Mouse (Mus musculus) bone marrow, adult 2 months (tissue): ENCODE measurements around the gene Olfr193.

Experiments used
- CTCF ChIP-seq: fragments of 200-500 bp; IDR thresholded peaks from 2 replicates; pipeline ENCODE4 v1.5.1; 2011; ENCODE audit warnings: low read length, control low read depth; ENCODE audit not compliant: control insufficient read depth, insufficient read depth
- POLR2A ChIP-seq: fragments of 200-500 bp; IDR thresholded peaks from 2 replicates; pipeline ENCODE4 v1.6.1; 2011; ENCODE audit warnings: low read depth, mild to moderate bottlenecking, control low read depth, low read length, borderline replicate concordance; ENCODE audit not compliant: control insufficient read depth

GRCm38 (mm10) chr16:59141105-59141504, 29.4 kb upstream of the Olfr193 start:
- no peak for TF ChIP-seq CTCF
- TF ChIP-seq POLR2A: no peak
